ENCODE assay signal across 8 mouse cellular contexts in the genomic region with DNA sequence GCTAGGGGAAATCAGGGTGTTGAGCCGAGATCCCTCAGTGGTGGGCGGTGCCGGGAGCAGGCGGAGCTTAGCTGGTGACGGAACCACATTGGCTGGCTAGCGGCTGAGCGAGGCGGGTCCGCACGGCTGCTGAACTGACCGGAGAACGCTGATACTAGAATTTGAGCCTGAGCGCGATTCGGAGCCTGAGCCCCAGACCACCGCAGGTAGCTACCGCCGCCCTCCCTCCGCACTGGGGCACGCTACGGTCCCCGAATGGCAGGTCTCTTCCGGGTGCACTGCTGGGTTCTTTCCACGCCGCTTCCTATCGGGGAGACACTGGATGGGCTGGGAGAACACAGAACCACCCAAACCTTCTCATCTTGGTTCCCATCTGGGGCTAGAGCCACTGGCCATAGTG. TPM values are rescaled to one million over a fixed set of nuclear protein-coding genes. Genes with fewer than 3 reads are reported as not detected.
DNase-seq lines count a peak whose midpoint lies in the region; ATAC-seq and TF ChIP-seq lines count a peak whose summit lies in the region.

A gene (plus strand): TSS at position 59 of the 400 bp plus-strand sequence.

- no peaks in the 10 kb centered on the region for H3K36me3 ChIP-seq in embryonic facial prominence, embryonic 15.5 days
- peaks cover 17% of the 10 kb centered on the region for H3K36me3 ChIP-seq in heart, embryonic 12.5 days
- no peaks in the 10 kb centered on the region for H3K36me3 ChIP-seq in kidney, embryonic 15.5 days
- H3K36me3 ChIP-seq in limb, embryonic 15.5 days, result no peaks in the 10 kb centered on the region
- no peaks in the 10 kb centered on the region; the same call in 1 of the 2 replicates for H3K36me3 ChIP-seq in midbrain, embryonic 15.5 days (replicated peaks)
- peaks cover 7% of the 10 kb centered on the region for H3K36me3 ChIP-seq in spleen, adult 2 months (ENCODE audit: control insufficient read depth, insufficient read depth, low read length)

- peak within 1 kb of the TSS; percentile 89 for H3K4me2 ChIP-seq in embryonic facial prominence, embryonic 15.5 days (replicated peaks)
- peak within 1 kb of the TSS; percentile 76 for H3K4me2 ChIP-seq in heart, embryonic 12.5 days
- H3K4me2 ChIP-seq in kidney, embryonic 15.5 days, result peak within 1 kb of the TSS; percentile 86
- H3K4me2 ChIP-seq in limb, embryonic 15.5 days, result peak within 1 kb of the TSS; percentile 82
- H3K4me2 ChIP-seq in midbrain, embryonic 15.5 days, result peak within 1 kb of the TSS; percentile 87

- no peak for TF ChIP-seq CTCF in spleen, adult 2 months (IDR thresholded peaks at IDR 0.05; ENCODE audit: extremely low read depth, insufficient read depth, insufficient read length, insufficient replicate concordance)

- ATAC-seq in embryonic facial prominence, embryonic 15.5 days (ENCODE audit: insufficient number of reproducible peaks, low FRiP score, low TSS enrichment, low read depth), result peak; percentile 64; the same call in 1 of the 2 replicates
- peak; percentile 63; the same call in 1 of the 2 replicates for ATAC-seq in heart, embryonic 12.5 days (ENCODE audit: insufficient number of reproducible peaks, low FRiP score)
- peak; percentile 72 for ATAC-seq in kidney, embryonic 15.5 days (replicated peaks; ENCODE audit: low FRiP score)
- peak; percentile 74; the same call in 1 of the 2 replicates for ATAC-seq in limb, embryonic 15.5 days (ENCODE audit: insufficient number of reproducible peaks, low FRiP score, low TSS enrichment, low read depth)
- peak; percentile 88 for ATAC-seq in midbrain, embryonic 15.5 days (replicated peaks)

- peaks cover 8% of the 10 kb centered on the region; the same call in 1 of the 2 replicates for H3K4me1 ChIP-seq in embryonic facial prominence, embryonic 15.5 days
- peaks cover 44% of the 10 kb centered on the region for H3K4me1 ChIP-seq in heart, embryonic 12.5 days (replicated peaks)
- H3K4me1 ChIP-seq in kidney, embryonic 15.5 days, result peaks cover 33% of the 10 kb centered on the region
- H3K4me1 ChIP-seq in limb, embryonic 15.5 days, result peaks cover 13% of the 10 kb centered on the region
- H3K4me1 ChIP-seq in midbrain, embryonic 15.5 days, result peaks cover 21% of the 10 kb centered on the region
- H3K4me1 ChIP-seq in spleen, adult 2 months (ENCODE audit: control insufficient read depth, insufficient read depth, insufficient read length), result peaks cover 6% of the 10 kb centered on the region; the same call in 1 of the 2 replicates

- H3K9me3 ChIP-seq in embryonic facial prominence, embryonic 15.5 days (replicated peaks), result no peaks in the 10 kb centered on the region
- no peaks in the 10 kb centered on the region for H3K9me3 ChIP-seq in heart, embryonic 12.5 days (replicated peaks)
- H3K9me3 ChIP-seq in kidney, embryonic 15.5 days (replicated peaks), result no peaks in the 10 kb centered on the region
- no peaks in the 10 kb centered on the region for H3K9me3 ChIP-seq in limb, embryonic 15.5 days
- no peaks in the 10 kb centered on the region for H3K9me3 ChIP-seq in midbrain, embryonic 15.5 days

- H3K27ac ChIP-seq in embryonic facial prominence, embryonic 15.5 days (replicated peaks), result no peak within 1 kb of the TSS
- H3K27ac ChIP-seq in heart, embryonic 12.5 days (ENCODE audit: poor library complexity, severe bottlenecking), result peak within 1 kb of the TSS; percentile 63
- H3K27ac ChIP-seq in kidney, embryonic 15.5 days, result no peak within 1 kb of the TSS
- H3K27ac ChIP-seq in limb, embryonic 15.5 days, result no peak within 1 kb of the TSS
- H3K27ac ChIP-seq in midbrain, embryonic 15.5 days, result peak within 1 kb of the TSS; percentile 53
- no peak within 1 kb of the TSS for H3K27ac ChIP-seq in spleen, adult 2 months (ENCODE audit: insufficient read depth, low read length)

- H3K9ac ChIP-seq in embryonic facial prominence, embryonic 15.5 days, result no peak within 1 kb of the TSS
- peak within 1 kb of the TSS; percentile 68 for H3K9ac ChIP-seq in heart, embryonic 12.5 days
- peak within 1 kb of the TSS; percentile 50 for H3K9ac ChIP-seq in kidney, embryonic 15.5 days
- 0 out of 2 replicates have a peak within 1 kb of the TSS, but pooled peaks have one; percentile 14 for H3K9ac ChIP-seq in limb, embryonic 15.5 days
- H3K9ac ChIP-seq in midbrain, embryonic 15.5 days, result peak within 1 kb of the TSS; percentile 71

- TF ChIP-seq POLR2A in spleen, adult 2 months (IDR thresholded peaks at IDR 0.05; ENCODE audit: low read depth, low read length), result no peak

- H3K4me3 ChIP-seq in embryonic facial prominence, embryonic 15.5 days (replicated peaks), result peak within 1 kb of the TSS; percentile 53
- H3K4me3 ChIP-seq in heart, embryonic 12.5 days, result peak within 1 kb of the TSS; percentile 54
- H3K4me3 ChIP-seq in kidney, embryonic 15.5 days (replicated peaks), result peak within 1 kb of the TSS; percentile 49
- H3K4me3 ChIP-seq in limb, embryonic 15.5 days, result peak within 1 kb of the TSS; percentile 46
- peak within 1 kb of the TSS; percentile 53 for H3K4me3 ChIP-seq in midbrain, embryonic 15.5 days
- H3K4me3 ChIP-seq in spleen, adult 2 months (ENCODE audit: extremely low read depth, insufficient read depth, insufficient read length), result peak within 1 kb of the TSS; percentile 91

- peak; percentile 35 to 49 for DNase-seq in cerebellum, adult 18-20 months
- DNase-seq in cerebellum, adult 11 months, result no peak
- DNase-seq in spleen, adult 2 months (ENCODE audit: low read depth in 1 of 2, low spot score in 2 of 2), result peak in 1 of 2 experiments; percentile 77

- peaks cover 6% of the 10 kb centered on the region; the same call in 1 of the 2 replicates for H3K27me3 ChIP-seq in embryonic facial prominence, embryonic 15.5 days
- 0 out of 2 replicates have a peak, but pooled peaks cover 2% of the 10 kb centered on the region for H3K27me3 ChIP-seq in heart, embryonic 12.5 days (replicated peaks)
- peaks cover 3% of the 10 kb centered on the region; the same call in 1 of the 2 replicates for H3K27me3 ChIP-seq in kidney, embryonic 15.5 days
- H3K27me3 ChIP-seq in limb, embryonic 15.5 days, result peaks cover 20% of the 10 kb centered on the region
- H3K27me3 ChIP-seq in midbrain, embryonic 15.5 days (replicated peaks), result 0 out of 2 replicates have a peak, but pooled peaks cover 2% of the 10 kb centered on the region
- H3K27me3 ChIP-seq in spleen, adult 2 months (ENCODE audit: control insufficient read depth, insufficient read depth, low read length), result no peaks in the 10 kb centered on the region

- 1% methylated on average over 26 of the region's 26 CpGs for WGBS in embryonic facial prominence, embryonic 15.5 days
- under 1% methylated on average over 26 of the region's 26 CpGs for WGBS in heart, embryonic 12.5 days
- under 1% methylated on average over 26 of the region's 26 CpGs for WGBS in kidney, embryonic 15.5 days
- under 1% methylated on average over 26 of the region's 26 CpGs for WGBS in limb, embryonic 15.5 days
- 1% methylated on average over 26 of the region's 26 CpGs for WGBS in midbrain, embryonic 15.5 days
- WGBS in spleen, adult 2 months, result under 1% methylated on average over 26 of the region's 26 CpGs

RNA-seq across cellular contexts. Expression of the gene that starts here (rescaled TPM):
- 4.0 and 4.1 TPM in 2 replicates for polyA plus RNA-seq in embryonic facial prominence, embryonic 15.5 days (2015; fragmentation: Nextera tagmentation; extraction: Ambion mirVana)
- 104 and 107 TPM in 2 replicates for polyA plus RNA-seq in heart, embryonic 12.5 days (2016; fragmentation: Nextera tagmentation; extraction: Ambion mirVana)
- 10.8 and 11.2 TPM in 2 replicates for polyA plus RNA-seq in kidney, embryonic 15.5 days (2015; fragmentation: Nextera tagmentation; extraction: Ambion mirVana)
- polyA plus RNA-seq in limb, embryonic 15.5 days (2015; fragmentation: Nextera tagmentation; extraction: Ambion mirVana), result 2.4 and 3.0 TPM in 2 replicates
- 22.5 and 23.3 TPM in 2 replicates for polyA plus RNA-seq in midbrain, embryonic 15.5 days (2015; fragmentation: Nextera tagmentation; extraction: Ambion mirVana)
- polyA plus RNA-seq in spleen, adult 2 months (2012; rRNA removed), result 4.1 and 5.5 TPM in 2 replicates

Comparison
In these comparisons a context has a peak if more than half of its experiments do, and no peak if none do; other contexts are left out.
1. H3K27ac ChIP-seq: peak in heart, embryonic 12.5 days (single experiment) and midbrain, embryonic 15.5 days (single experiment); none in embryonic facial prominence, embryonic 15.5 days (single experiment), kidney, embryonic 15.5 days (single experiment), limb, embryonic 15.5 days (single experiment) and spleen, adult 2 months (single experiment).
2. Peak in every context shown above with its lines, with median percentiles within 50 percentile points of each other: ATAC-seq, H3K4me2 ChIP-seq and H3K4me3 ChIP-seq.